Mouse (Mus musculus) spleen, postnatal 4 days (tissue): ENCODE results near the gene Rgl1.

Experiments
- DNase-seq, 2 experiments: peaks; one replicate each; pipeline ENCODE4 v3.0.0; 2022; ENCODE audit warnings: low spot score in 2 of 2

The Rgl1 gene

GRCm38 (mm10) chr1:152717329-152717728 lies 48.8 kb downstream of the Rgl1 start:
- no peak for DNase-seq

DNA sequence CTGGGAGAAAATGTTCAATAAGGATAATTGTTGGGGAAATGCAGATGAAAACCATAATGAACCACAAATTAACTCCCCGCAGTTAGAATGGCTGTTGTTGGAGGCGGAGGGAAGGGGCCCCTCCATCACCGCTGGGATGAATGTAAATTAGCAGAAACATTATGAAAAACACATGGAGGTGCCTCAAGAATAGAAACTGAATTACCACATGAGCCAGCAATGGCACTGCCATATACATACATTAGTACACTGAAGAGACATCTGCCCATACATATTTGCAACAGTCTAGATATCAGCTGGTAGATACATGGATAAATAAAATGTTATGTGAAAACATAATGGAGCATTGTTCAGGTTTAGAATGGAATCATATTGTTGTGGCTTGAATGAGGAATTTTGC lies 51.7 kb downstream of the Rgl1 start:
- DNase-seq = no peak

GRCm38 (mm10) chr1:152713924-152714323 lies 52.2 kb downstream of the Rgl1 start:
- no peak for DNase-seq

GRCm38 (mm10) chr1:152711037-152711436 lies 55.1 kb downstream of the Rgl1 start:
- no peak for DNase-seq

GRCm38 (mm10) chr1:152707560-152707959 lies 58.6 kb downstream of the Rgl1 start:
- DNase-seq = no peak

GRCm38 (mm10) chr1:152703941-152704340 lies 62.2 kb downstream of the Rgl1 start:
- DNase-seq = no peak

- no peak for DNase-seq
These were observed 63.2 kb downstream of the Rgl1 start for GRCm38 (mm10) chr1:152702920-152703319.

- no peak for DNase-seq
These were observed 65.1 kb downstream of the Rgl1 start for GRCm38 (mm10) chr1:152701066-152701465.

DNA sequence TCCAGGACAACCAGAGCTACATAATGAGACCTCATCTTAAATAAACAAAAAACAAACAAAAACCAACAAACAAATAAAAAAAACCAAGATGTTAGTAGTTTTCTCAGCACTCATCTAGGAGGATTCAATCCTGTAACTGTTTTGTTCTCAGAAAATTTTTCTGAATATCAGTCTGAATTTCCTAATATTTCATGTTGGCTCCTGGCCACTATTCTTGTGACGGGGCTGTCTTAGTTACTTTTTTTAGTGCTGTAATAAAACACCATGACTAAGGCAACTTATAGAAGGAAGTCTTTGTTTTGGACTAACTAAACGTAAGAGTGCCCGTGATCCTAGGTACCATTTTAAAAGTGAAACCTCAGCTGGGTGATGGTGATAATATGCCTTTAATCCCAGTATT lies 68.8 kb downstream of the Rgl1 start:
- no peak for DNase-seq

- no peak for DNase-seq
These were observed 70.7 kb downstream of the Rgl1 start for GRCm38 (mm10) chr1:152695491-152695890.

- DNase-seq = no peak
These were observed 76.2 kb downstream of the Rgl1 start for GRCm38 (mm10) chr1:152689968-152690367.

GRCm38 (mm10) chr1:152687733-152688181 lies 78.4 kb downstream of the Rgl1 start:
- no peak for DNase-seq

GRCm38 (mm10) chr1:152687099-152687730 lies 78.9 kb downstream of the Rgl1 start:
- DNase-seq = no peak

DNA sequence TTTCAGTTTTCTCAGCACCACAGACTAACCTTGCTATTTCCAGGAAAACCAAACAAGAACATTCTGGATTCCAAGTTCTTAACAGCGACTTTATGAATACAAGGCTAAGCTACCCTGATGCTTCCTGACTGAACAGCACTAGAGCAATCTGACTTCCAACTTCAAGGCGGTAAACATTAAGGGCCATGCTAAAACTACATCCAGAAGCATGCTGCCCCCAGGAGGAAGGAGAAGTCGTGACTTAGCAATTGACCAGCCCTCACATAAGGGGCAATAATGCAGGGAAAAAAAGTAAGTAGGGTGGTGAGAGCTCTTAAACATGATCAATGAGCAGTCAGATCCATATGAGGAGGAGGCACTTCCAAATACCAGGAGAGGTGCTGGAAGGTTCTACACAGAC lies 80.6 kb downstream of the Rgl1 start:
- no peak for DNase-seq

DNA sequence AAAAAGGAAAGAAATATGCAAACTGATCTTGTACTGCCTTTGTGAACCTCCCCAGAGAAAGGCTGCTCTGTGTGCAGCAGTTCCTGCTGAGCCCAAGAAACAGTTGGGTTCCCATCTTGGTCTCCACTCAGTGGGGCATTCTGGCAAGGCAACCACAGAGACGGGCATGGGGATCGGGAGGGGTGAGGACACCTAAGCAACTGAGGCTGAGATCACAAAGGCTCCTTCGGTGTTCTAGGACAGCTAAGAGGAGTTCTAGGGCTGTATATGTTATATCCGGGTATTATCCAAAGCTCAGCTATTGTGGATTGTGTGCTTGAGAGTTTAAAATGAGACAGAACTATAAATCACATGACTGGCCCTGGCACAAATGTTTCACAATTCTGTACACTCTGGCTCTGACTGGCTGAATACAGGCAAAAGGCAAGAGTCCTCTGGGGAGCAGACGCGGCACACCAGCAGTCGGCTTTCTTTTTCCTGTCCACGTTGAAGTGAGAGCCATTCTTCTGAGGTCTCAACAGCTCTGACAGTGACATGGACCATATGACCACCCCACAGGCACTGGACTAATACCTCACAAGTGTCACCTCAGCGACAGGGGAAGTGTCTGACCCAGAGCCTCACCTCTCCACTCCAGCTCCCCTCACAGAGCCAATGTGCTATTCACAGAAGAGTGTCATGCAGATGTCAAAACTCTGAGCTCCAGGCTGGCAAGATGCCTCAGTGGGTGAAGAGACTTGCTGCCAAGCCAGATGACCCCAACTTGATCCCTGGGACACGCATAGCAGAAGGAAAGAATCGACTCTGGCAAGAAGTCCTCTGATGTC lies 83.6 kb downstream of the Rgl1 start:
- peak in 1 of 2 experiments; percentile 55 for DNase-seq

DNA sequence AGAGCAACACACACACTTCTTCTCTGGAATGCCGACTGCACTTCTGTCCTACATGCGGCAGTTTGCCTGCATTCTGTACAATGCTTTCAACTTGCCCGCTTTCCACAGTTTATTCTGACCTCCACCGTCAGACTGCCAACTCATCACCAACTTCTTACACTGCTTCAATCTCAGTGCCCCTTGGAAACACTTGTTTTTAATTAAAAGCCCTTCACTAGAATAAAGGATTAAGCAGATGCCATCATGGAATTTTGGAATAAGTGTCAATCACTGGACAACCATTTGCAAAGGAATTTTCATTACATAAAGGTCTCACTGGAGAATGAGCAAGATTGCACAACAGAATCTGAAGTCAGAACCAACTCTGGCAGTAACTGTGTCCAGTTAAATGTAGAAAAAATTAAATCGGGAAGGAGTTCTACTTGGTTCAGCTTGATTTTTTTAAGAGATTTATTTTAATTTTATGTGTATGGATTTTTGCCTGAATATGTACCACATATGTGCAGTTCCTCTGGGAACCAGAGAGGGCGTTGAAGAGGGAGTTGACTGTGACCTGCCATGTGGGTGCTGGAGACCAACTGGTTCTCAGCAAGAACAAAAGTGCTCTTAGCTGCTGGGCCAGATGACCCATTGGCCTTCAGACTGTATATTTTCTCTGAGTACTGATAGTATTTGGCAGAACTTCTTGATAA lies 84.3 kb downstream of the Rgl1 start:
- DNase-seq = peak in 1 of 2 experiments; percentile 54

- DNase-seq = no peak
These were observed 85.0 kb downstream of the Rgl1 start for GRCm38 (mm10) chr1:152681116-152681515.

DNA sequence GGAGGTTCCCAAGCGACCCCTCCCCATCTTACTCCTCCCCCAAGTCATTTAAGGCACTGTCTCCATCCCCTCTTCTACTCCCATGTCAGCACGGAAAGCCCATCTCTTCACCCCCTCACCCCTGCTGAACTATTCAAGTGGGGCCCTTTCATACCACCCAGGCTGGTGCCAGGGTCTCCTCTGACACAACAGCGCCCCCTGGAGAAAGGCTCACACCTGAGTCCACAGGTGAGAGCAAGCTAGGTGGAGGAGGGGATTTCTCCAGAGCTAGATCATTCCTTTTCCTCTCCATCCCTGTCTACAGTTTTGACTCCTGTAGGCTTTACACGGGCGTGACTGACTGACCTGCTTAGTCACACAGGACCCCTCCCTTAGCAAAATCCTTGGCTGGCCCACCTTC lies 87.7 kb downstream of the Rgl1 start:
- peak; percentile 45 to 82 for DNase-seq

DNA sequence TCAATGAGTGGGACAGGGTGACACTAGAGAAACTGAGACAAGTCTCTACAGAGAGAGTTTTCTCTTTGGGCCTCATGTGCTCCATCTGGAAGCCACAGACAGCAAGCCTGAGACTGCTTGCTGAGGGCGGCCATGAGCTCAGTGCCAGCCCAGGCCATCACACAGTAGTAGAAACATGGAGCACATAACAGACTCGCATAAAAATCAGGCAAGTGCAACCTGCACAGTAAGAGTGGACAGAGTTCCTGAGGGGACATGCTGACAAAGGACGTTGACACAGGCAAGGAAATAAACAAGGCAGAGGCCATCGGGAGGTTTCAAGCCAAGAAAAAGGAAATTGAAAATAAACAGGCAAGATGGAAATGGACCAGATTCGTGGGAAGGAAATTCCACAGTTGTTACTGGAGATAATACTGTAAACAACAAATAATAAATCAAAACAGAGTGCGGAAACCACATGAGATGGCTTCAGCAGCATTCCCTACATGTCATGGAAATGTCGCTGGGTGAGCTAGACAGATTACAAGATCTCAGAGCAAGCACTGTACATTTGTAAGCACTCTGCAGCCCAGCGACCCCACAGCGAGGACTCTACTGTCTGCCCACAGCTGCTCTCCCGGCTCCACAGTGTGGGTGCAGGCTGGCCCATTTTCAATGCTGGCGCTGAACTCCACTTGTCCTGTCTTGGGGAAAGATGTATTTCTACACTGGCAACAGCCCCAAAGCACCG lies 88.5 kb downstream of the Rgl1 start:
- peak in 1 of 2 experiments; percentile 51 for DNase-seq

- no peak for DNase-seq
These were observed 96.5 kb downstream of the Rgl1 start for GRCm38 (mm10) chr1:152669446-152670180.

DNA sequence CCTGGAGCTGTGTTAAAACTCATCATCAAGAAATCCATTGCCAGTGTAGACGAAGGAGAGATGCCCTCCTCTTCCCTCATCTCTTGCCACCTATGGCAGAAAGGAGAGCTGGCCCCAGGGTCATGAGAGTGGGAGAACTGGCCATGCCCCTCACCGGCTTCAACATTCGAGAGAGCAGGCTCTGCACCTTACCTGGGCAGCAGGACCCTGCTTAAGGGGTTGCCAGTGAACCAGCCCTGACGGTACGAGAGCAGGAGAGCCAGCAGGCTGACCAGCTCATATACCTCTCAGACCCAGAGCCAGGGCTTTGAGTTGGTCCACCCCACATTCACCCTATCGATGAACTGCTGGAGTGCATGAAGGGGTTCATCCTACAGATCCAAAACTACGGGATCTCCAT lies 105.7 kb downstream of the Rgl1 start:
- DNase-seq = peak in 1 of 2 experiments; percentile 50
